Mouse (Mus musculus) heart, postnatal 0 days (tissue): ENCODE measurements around the gene Slc25a25.

Experiments used
- CTCF ChIP-seq: IDR thresholded peaks from 2 replicates; pipeline ENCODE4 v1.5.1; 2016; ENCODE audit warnings: antibody characterized with exemption, control low read depth, low read depth
- EP300 ChIP-seq: IDR thresholded peaks from 2 replicates; pipeline ENCODE4 v1.6.1; 2016; ENCODE audit warnings: antibody characterized with exemption, low read depth

- TF ChIP-seq CTCF (no peak), EP300 (no peak)
These were observed 23.0 kb downstream of the Slc25a25 start for GRCm38 (mm10) chr2:32428262-32428722.
